Mouse (Mus musculus) heart, postnatal 0 days (tissue): ENCODE data around the gene Tgif2. TPM values are rescaled to one million over a fixed set of nuclear protein-coding genes. Genes with fewer than 3 reads are reported as not detected.
"Not testable (repeated sequence)": the region's sequence is repeated elsewhere in the genome, so short reads cannot be mapped to it uniquely, and the experiment has no call there.

ENCODE experiments used
- ATAC-seq: fragments of 200-750 bp; cut with Nextera tagmentation; 2 replicates; pipeline ENCODE4 v1.8.0; 2017; ENCODE audit warnings: low read depth, moderate number of reproducible peaks, moderate library complexity; ENCODE audit not compliant: insufficient read depth
- DNase-seq: peaks from one replicate; pipeline ENCODE4 v3.0.0-alpha.2; 2016; ENCODE audit warnings: low spot score
- H3K27ac ChIP-seq: fragments of 300-500 bp; sonication (generic); 2 replicates; pipeline ENCODE4 v1.5.1; 2014; ENCODE audit warnings: low read depth, mild to moderate bottlenecking
- H3K27me3 ChIP-seq: fragments of 300-500 bp; sonication (generic); 2 replicates; pipeline ENCODE4 v1.6.1; 2014; ENCODE audit warnings: low read length, mixed read lengths; ENCODE audit not compliant: control insufficient read depth, insufficient read depth
- H3K36me3 ChIP-seq: fragments of 300-500 bp; sonication (generic); replicated peaks from 2 replicates; pipeline ENCODE4 v1.6.1; 2014; ENCODE audit warnings: low read length, mixed read lengths; ENCODE audit not compliant: control insufficient read depth, insufficient read depth
- H3K4me1 ChIP-seq: fragments of 300-500 bp; sonication (generic); 2 replicates; pipeline ENCODE4 v1.6.1; 2014; ENCODE audit warnings: antibody characterized with exemption; ENCODE audit not compliant: control insufficient read depth, insufficient read depth
- H3K4me2 ChIP-seq: fragments of 300-500 bp; sonication (generic); 2 replicates; pipeline ENCODE4 v1.6.1; 2014; ENCODE audit warnings: low read depth, mild to moderate bottlenecking, low read length, moderate library complexity
- H3K4me3 ChIP-seq: fragments of 300-500 bp; sonication (generic); 2 replicates; pipeline ENCODE4 v1.5.1; 2014; ENCODE audit warnings: low read depth, low read length
- H3K9ac ChIP-seq: fragments of 300-500 bp; sonication (generic); replicated peaks from 2 replicates; pipeline ENCODE4 v1.6.1; 2014; ENCODE audit warnings: low read depth, low read length, mixed read lengths
- H3K9me3 ChIP-seq: fragments of 300-500 bp; sonication (generic); replicated peaks from 2 replicates; pipeline ENCODE4 v1.6.1; 2016; ENCODE audit warnings: low read length; ENCODE audit not compliant: control insufficient read depth
- CTCF ChIP-seq: IDR thresholded peaks from 2 replicates; pipeline ENCODE4 v1.5.1; 2016; ENCODE audit warnings: antibody characterized with exemption, control low read depth, low read depth
- EP300 ChIP-seq: IDR thresholded peaks from 2 replicates; pipeline ENCODE4 v1.6.1; 2016; ENCODE audit warnings: antibody characterized with exemption, low read depth
- WGBS: fragments of 180-500 bp; shearing (Covaris S2); extraction: QIAGEN DNeasy Blood & Tissue Kit; methylation state at CpG from one replicate; pipeline ENCODE4 v1.1.7; 2014; 5-methylcytosine and 5-hydroxymethylcytosine counted together
- polyA plus RNA-seq: library from polyadenylated mRNA; unstranded; fragments of >200 nt; fragmentation: Nextera tagmentation; extraction: Ambion mirVana; gene quantifications from 2 replicates; pipeline ENCODE4 v1.2.1, GENCODE M21; 2015
- total RNA-seq: library from RNA; depleted of rRNA; stranded (reverse); fragments of >200 nt; gene quantifications from 2 replicates; pipeline ENCODE4 v1.2.3, GENCODE M21; 2014; ENCODE audit warnings: low replicate concordance

Gene Tgif2
- total and polyA plus RNA-seq, 2 experiments from 2014 or later, result 14.6 to 19.7 TPM

DNA sequence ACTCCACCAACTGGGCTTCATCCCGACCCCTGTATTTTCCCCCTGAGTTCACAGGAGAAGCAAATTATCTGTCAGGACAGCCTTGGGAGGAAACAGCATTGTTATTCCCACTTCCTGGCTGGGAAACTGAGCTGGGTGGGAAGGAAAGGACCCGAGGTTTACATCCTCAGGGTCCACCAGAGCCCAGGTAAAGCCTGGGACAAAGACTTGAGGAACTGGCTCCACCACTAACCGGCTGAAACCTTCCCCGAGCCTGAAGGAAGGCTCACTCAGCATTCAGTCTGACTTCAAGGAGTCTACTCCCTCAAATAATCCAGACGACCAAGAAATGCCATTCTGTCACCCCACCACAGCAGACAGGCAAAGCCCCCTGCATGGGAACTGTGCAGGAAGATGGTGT is 24.9 kb upstream of the Tgif2 start:
- H3K9ac ChIP-seq, result no peak overlapping the region

DNA sequence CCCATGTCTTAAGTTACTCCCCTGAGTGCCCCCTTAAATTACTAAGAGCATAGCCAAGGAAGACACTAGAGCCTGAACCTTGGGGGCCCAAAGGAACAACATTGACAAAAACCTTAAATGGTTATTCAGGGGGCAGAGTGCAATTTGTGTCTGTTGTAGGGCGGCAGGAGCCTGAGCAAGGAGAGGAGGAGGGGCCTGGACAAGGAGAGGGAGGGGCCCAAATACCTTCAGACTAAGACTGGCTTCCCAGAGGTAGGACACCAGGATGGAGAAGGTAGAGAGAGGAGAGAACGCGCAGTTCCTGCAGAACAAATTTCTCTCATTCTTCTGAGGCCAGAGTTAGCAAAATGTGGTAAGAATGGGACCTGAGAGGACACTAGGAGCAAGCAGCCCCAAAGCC is 24.4 kb upstream of the Tgif2 start:
- Histone ChIP-seq H3K9me3 (no peaks in the 10 kb centered on the region), H3K27ac (no peak overlapping the region), H3K4me1 (peaks cover 10% of the 10 kb centered on the region; the same call in 1 of the 2 replicates), H3K36me3 (no peaks in the 10 kb centered on the region), H3K27me3 (no peaks in the 10 kb centered on the region), H3K9ac (no peak overlapping the region), H3K4me3 (no peak overlapping the region), H3K4me2 (no peak overlapping the region)
- ATAC-seq, result no peak
- WGBS, result 80% methylated on average over 3 of the region's 3 CpGs
- no peak for TF ChIP-seq CTCF
- TF ChIP-seq EP300, result no peak
- no peak for DNase-seq

More for the DNA sequence above, 24.9 kb upstream of the Tgif2 start:
- DNase-seq (no peak), ATAC-seq (no peak)
- Histone ChIP-seq H3K36me3 (no peaks in the 10 kb centered on the region), H3K27me3 (no peaks in the 10 kb centered on the region), H3K9me3 (no peaks in the 10 kb centered on the region), H3K27ac (peak overlapping the region; percentile 68), H3K4me2 (no peak overlapping the region), H3K4me3 (no peak overlapping the region), H3K4me1 (peaks cover 10% of the 10 kb centered on the region; the same call in 1 of the 2 replicates)
- 43% methylated on average over 5 of the region's 5 CpGs for WGBS
- TF ChIP-seq CTCF (no peak), EP300 (no peak)

DNA sequence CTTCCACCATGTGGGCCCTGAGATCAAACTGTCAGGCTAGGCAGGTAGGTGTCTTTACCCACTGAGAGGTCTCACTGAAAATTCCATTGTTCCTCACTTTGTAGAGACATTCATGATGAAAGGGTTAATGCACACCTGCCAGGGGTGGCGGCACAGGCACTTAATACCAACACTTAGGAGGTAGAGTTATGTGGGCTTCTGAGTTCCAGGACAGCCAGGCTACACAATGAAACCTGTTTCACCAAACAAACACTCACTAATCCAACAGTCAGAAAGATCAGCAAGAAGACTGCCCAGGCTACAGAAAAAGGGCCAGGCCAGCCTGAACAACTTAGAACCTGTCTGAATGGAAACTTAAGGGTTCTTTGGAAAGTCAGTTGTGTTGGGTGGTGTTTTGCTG is 23.7 kb upstream of the Tgif2 start:
- Histone ChIP-seq H3K9me3 (no peaks in the 10 kb centered on the region), H3K9ac (no peak overlapping the region), H3K27ac (no peak overlapping the region), H3K4me1 (peaks cover 10% of the 10 kb centered on the region; the same call in 1 of the 2 replicates), H3K4me3 (no peak overlapping the region), H3K36me3 (no peaks in the 10 kb centered on the region), H3K4me2 (no peak overlapping the region), H3K27me3 (no peaks in the 10 kb centered on the region)
- ATAC-seq, result no peak
- TF ChIP-seq CTCF, result no peak
- TF ChIP-seq EP300, result no peak
- WGBS, result 66% methylated on average over 1 of the region's 1 CpGs
- DNase-seq, result no peak

DNA sequence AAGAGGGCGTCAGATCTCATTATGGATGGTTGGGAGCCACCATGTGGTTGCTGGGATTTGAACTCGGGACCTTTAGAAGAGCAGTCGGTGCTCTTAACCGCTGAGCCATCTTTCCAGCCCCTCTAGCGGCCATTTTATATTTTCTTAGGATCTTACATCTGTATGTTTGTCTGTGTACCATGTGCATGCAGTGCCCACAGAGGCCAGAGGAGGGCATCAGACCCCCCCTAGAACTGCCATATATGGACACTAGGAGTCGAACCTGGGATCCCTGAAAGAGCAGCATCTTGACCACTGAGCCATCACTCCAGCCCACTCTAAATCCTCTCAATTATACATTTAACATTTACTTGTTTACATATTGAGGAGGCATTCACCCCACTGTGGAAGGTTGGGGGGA is 14.7 kb upstream of the Tgif2 start:
- H3K4me3 ChIP-seq, DNase-seq, H3K4me2 ChIP-seq, H3K27me3 ChIP-seq, H3K9me3 ChIP-seq, H3K27ac ChIP-seq, H3K4me1 ChIP-seq, H3K9ac ChIP-seq, H3K36me3 ChIP-seq, ATAC-seq: not testable (repeated sequence)
- 0 out of 2 replicates have a peak, but pooled peaks have one; percentile 8 for TF ChIP-seq CTCF
- 97% methylated on average over 5 of the region's 6 CpGs for WGBS

DNA sequence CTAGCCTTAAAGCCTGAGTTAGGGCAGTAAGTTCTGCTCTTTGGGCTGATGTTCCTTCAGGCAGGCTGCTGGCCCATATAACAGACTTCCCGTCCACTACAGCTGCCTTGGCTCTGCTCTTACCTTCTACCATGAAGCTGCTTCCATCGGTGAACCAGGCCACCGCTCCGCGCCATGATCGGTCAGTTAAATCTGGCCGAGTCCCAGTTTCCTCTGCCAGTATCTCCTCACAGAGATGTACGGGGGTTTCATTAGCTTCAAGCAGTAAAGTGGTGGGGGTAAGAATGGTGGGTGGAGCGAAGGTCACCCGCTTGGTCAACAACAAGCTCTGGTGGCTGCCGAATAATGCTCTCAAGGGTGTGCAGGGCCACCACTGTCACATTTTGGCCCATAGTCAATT is 5.5 kb upstream of the Tgif2 start:
- peaks cover 31% of the 10 kb centered on the region for H3K36me3 ChIP-seq
- no peak overlapping the region for H3K4me3 ChIP-seq
- no peak overlapping the region for H3K9ac ChIP-seq
- H3K4me2 ChIP-seq, result no peak overlapping the region
- peaks cover 25% of the 10 kb centered on the region for H3K9me3 ChIP-seq
- DNase-seq (no peak), ATAC-seq (no peak)
- no peak overlapping the region for H3K27ac ChIP-seq
- WGBS, result 96% methylated on average over 11 of the region's 11 CpGs
- H3K27me3 ChIP-seq, result no peaks in the 10 kb centered on the region
- 0 out of 2 replicates have a peak, but pooled peaks cover 1% of the 10 kb centered on the region for H3K4me1 ChIP-seq
- no peak for TF ChIP-seq EP300
- TF ChIP-seq CTCF, result no peak

DNA sequence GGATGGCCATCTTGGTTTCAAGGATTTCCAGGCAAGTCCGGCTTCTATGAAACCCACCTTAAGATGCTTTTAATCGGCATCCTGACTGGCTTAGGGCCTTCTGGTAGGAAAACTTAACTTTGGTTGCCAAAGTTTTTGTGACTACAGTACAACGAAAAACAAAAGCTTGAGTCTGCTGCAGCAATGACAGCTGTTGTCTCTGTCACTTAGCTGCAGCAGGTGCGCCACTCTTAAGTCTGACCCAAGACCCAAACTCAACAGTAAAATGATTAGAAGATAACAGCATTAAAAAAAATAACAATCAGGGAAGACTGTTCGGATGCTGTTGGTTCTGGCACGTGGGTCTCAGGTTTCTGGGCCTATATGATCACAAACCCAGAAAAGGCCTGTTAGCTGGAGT is 968 bp upstream of the Tgif2 start:
- Histone ChIP-seq H3K27me3 (no peaks in the 10 kb centered on the region), H3K27ac (peak overlapping the region; percentile 92), H3K4me3 (no peak overlapping the region), H3K4me2 (peak overlapping the region; percentile 96; the same call in 1 of the 2 replicates), H3K9ac (no peak overlapping the region), H3K4me1 (peaks cover 30% of the 10 kb centered on the region), H3K9me3 (no peaks in the 10 kb centered on the region), H3K36me3 (0 out of 2 replicates have a peak, but pooled peaks cover 4% of the 10 kb centered on the region)
- no peak for TF ChIP-seq EP300
- no peak for TF ChIP-seq CTCF
- DNase-seq (no peak), ATAC-seq (no peak)
- 73% methylated on average over 6 of the region's 6 CpGs for WGBS
